Comparison of ENCODE assay signal across 21 mouse cellular contexts in genomic region chr11:58605228-58605627, GRCm38 (mm10). TPM values are rescaled to one million over a fixed set of nuclear protein-coding genes. Genes with fewer than 3 reads are reported as not detected.
"Had no signal": no experiment of that assay in that cellular context is flagged by ENCODE, and none has a peak within 500 bp of the region (broad histone marks: within the 10 kb centered on the region; RNA-seq: fewer than 3 reads in every experiment).

No protein-coding gene starts in this region.

- H3K4me2 ChIP-seq: limb, embryonic 13.5 days; liver, embryonic 13.5 days; midbrain, embryonic 12.5 days had no signal

- H3K27me3 ChIP-seq: limb, embryonic 13.5 days; liver, embryonic 13.5 days; midbrain, embryonic 12.5 days had no signal

- H3K36me3 ChIP-seq: limb, embryonic 13.5 days; liver, embryonic 13.5 days; midbrain, embryonic 12.5 days had no signal

- H3K9ac ChIP-seq: limb, embryonic 13.5 days; liver, embryonic 13.5 days; midbrain, embryonic 12.5 days had no signal

- H3K4me3 ChIP-seq: layer of hippocampus, adult 2 months; limb, embryonic 13.5 days; liver, embryonic 13.5 days; midbrain, embryonic 12.5 days had no signal

- H3K4me1 ChIP-seq: limb, embryonic 13.5 days; midbrain, embryonic 12.5 days had no signal

- DNase-seq: kidney, adult 18-20 months; kidney, postnatal 10 days; kidney, postnatal 4 days; left cerebral cortex, postnatal 4 days; liver, embryonic 13.5 days; lung, adult 18-20 months; right cerebral cortex, adult 18-20 months; right cerebral cortex, postnatal 25 days; thymus, postnatal 36 days had no signal

- H3K27ac ChIP-seq: layer of hippocampus, adult 2 months; limb, embryonic 13.5 days; liver, embryonic 13.5 days; midbrain, embryonic 12.5 days had no signal

- H3K9me3 ChIP-seq: limb, embryonic 13.5 days; liver, embryonic 13.5 days; midbrain, embryonic 12.5 days had no signal

RNA-seq across cellular contexts. Expression of gene Olfr324, which starts 10.3 kb away (rescaled TPM):
- total RNA-seq: layer of hippocampus, adult 2 months; layer of hippocampus, postnatal 10 days; left cerebral cortex, postnatal 10 days; left cerebral cortex, postnatal 4 days; megakaryocyte-erythroid progenitor cell, adult 5-6 weeks had no signal
- polyA plus RNA-seq: kidney, embryonic 14.5 days; limb, embryonic 13.5 days; liver, embryonic 13.5 days; lung, embryonic 16.5 days; midbrain, embryonic 12.5 days; stomach, embryonic 14.5 days; thymus, postnatal 0 days had no signal

RNA-seq across cellular contexts. Expression of gene 2210407C18Rik, which starts 10.6 kb away (rescaled TPM):
- total RNA-seq: layer of hippocampus, adult 2 months; layer of hippocampus, postnatal 10 days; left cerebral cortex, postnatal 10 days; left cerebral cortex, postnatal 4 days; megakaryocyte-erythroid progenitor cell, adult 5-6 weeks; midbrain, postnatal 0 days had no signal
- polyA plus RNA-seq: kidney, embryonic 14.5 days; limb, embryonic 13.5 days; liver, embryonic 13.5 days; lung, embryonic 16.5 days; midbrain, embryonic 12.5 days; midbrain, postnatal 0 days; neural tube, embryonic 14.5 days had no signal

RNA-seq across cellular contexts. Expression of gene Olfr323, which starts 25.1 kb away (rescaled TPM):
- total RNA-seq: layer of hippocampus, adult 2 months; layer of hippocampus, postnatal 10 days; left cerebral cortex, postnatal 10 days; left cerebral cortex, postnatal 4 days; megakaryocyte-erythroid progenitor cell, adult 5-6 weeks had no signal
- polyA plus RNA-seq: kidney, embryonic 14.5 days; limb, embryonic 13.5 days; liver, embryonic 13.5 days; lung, embryonic 16.5 days; midbrain, embryonic 12.5 days; midbrain, postnatal 0 days; neural tube, embryonic 14.5 days; stomach, embryonic 14.5 days; thymus, postnatal 0 days had no signal

RNA-seq across cellular contexts. Expression of gene Olfr325, which starts 27.7 kb away (rescaled TPM):
- total RNA-seq: layer of hippocampus, adult 2 months; layer of hippocampus, postnatal 10 days; left cerebral cortex, postnatal 10 days; left cerebral cortex, postnatal 4 days; megakaryocyte-erythroid progenitor cell, adult 5-6 weeks; midbrain, postnatal 0 days had no signal
- polyA plus RNA-seq: kidney, embryonic 14.5 days; limb, embryonic 13.5 days; liver, embryonic 13.5 days; lung, embryonic 16.5 days; midbrain, embryonic 12.5 days; midbrain, postnatal 0 days; neural tube, embryonic 14.5 days; stomach, embryonic 14.5 days; thymus, postnatal 0 days had no signal

RNA-seq across cellular contexts. Expression of gene Olfr224, which starts 34.9 kb away (rescaled TPM):
- total RNA-seq: layer of hippocampus, adult 2 months; layer of hippocampus, postnatal 10 days; left cerebral cortex, postnatal 10 days; left cerebral cortex, postnatal 4 days; megakaryocyte-erythroid progenitor cell, adult 5-6 weeks; midbrain, postnatal 0 days had no signal
- polyA plus RNA-seq: kidney, embryonic 14.5 days; limb, embryonic 13.5 days; liver, embryonic 13.5 days; lung, embryonic 16.5 days; midbrain, embryonic 12.5 days; midbrain, postnatal 0 days; neural tube, embryonic 14.5 days; stomach, embryonic 14.5 days; thymus, postnatal 0 days had no signal
